Mouse (Mus musculus): ENCODE data around the gene Ndfip2. TPM values are rescaled to one million over a fixed set of nuclear protein-coding genes. Genes with fewer than 3 reads are reported as not detected.
A peak's percentile ranks its signal among the peaks of the same experiment; 100 is the strongest.

The Ndfip2 gene
- total RNA-seq, 1 experiment from 2014 or later = 36.8 TPM

DNA sequence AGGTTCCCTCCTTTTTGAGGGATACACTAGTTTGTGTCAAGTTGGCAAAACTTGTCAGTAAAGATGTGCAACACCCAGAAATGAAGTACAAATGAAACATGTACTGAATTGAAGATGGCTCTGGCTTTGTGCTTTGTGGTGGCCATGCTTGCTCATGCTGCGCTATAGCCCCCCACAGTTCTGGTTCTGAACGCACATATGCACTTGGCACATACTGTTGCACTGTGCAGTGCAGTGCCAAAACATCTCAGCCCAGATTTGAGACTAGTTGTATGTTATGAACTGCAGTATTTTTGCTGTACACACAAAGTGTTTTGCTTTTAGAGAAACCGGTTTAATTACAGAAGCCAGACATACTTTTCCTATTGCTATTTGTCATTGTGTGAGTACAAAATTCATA lies 25.7 kb downstream of the Ndfip2 start:
- no peak for DNase-seq

DNA sequence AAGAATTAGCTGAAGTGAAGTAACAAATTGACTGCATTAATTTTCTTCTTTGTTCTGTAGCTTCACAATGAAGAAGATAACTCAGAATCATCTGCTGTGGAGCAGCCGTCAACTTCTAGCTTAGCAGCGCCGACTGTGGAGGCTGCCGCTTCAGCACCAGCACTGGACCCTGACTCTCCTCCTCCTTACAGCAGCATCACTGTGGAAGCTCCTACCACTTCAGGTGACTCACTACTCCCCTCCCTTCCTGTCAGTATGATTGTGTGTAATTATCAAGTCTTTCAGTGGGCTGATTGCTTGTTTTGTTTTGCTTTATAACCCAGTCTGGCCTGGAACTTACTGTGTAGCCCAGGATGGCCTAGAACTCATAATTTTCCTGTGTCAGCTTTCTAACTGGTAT lies 29.2 kb downstream of the Ndfip2 start:
- no peak for DNase-seq

DNA sequence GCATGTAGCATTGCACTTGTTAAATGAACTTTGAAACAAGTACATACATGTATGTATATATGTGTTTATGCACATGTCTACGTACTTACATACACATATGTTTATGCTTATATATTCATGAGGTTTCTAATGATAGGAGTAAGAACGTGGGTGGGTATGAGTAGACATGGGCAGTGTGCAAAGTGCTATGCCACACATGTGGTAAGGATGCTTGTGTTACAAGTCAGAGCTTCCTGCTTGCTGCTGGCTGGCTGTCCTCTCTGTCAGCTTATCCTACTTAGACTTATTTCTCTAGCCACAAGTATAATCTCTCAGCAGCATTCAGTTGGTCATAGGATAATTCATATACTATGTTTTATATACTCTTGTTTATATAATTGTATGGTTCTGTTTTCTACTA lies 29.6 kb downstream of the Ndfip2 start:
- DNase-seq = no peak

DNA sequence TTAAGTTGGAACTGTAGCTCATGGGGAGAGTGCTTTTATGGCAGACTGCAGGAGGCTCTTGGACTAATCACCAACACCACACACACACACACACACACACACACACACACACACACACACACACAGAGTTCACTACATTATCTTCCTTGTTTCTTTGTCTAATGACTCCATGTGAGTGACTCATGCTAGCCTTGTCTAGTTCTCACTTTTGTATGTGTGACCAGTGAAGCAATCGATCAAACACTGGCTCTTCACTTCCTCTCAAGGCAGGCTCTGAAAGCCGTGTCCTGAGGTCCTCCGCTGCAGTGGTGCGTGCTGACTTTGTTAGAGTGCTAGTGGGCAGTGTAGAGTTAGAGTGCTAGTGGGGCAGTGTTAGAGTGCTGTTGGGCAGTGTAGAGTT lies 30.2 kb downstream of the Ndfip2 start:
- no peak for DNase-seq

DNA sequence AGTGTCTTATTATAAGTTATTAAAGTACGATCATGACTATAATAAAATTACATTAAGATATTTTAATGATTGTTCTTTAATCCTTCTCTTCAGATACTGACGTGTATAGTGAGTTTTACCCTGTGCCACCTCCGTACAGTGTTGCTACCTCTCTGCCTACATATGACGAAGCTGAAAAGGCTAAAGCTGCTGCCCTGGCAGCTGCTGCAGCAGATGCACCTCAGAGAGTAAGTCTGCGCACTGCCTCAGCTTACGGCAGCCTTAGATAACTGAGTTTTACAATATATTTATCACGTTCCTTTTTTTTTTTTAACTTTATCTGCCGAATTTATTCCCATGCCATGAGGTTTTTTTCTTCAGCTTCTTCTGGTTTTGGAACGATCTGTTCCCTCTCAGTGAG lies 33.8 kb downstream of the Ndfip2 start:
- DNase-seq = no peak

DNA sequence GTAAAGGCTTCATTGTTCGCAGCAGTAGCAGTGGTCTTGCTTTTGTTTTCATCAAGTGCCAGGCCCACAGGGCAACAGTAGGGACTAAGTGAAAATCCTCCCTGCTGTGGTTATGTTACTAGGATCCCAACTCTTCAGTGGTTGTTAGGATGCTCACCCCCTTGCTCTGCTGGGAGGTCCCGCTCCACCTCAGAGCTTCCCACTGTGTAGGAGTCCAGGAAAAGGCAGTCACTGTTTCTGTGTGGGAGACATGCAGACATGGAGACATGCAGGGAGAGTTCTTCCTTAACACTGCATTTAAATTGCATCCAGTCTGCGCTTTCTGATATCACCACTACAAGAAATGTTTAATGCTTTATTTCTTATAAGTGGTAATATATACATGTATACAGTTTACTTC lies 35.4 kb downstream of the Ndfip2 start:
- DNase-seq = no peak

DNA sequence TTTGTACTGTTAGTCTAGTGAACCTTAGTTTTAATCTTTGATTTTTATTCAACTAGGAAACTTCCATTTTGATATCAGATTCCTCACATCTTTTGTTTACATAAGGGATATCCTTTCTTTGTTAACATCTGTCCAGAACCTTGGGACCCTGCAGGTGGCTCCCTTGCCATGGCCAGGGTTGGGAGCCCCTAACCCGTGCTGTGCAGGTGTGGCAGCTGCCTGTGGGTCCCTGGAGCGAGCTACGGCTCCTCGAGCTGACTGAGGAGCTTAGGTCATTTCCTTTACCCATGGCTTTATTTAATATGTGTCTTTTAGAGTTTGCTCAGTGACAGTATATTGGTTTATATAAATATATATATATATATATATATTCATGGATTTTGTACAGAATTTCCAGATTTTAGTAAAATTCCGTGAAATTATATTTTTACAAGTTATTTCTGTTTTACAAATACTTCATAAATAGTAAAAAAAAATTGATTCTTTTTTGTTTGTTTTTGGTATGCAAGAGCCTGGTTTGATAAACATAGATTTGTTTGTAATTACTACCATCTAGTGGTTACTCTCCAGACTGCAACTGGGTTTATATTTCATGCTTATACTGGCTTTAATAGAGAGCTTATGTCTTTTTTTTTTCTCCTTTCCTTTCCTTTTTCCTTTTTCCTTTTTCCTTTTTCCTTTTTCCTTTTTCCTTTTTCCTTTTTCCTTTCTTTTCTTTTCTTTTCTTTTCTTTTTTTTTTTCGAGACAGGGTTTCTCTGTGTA lies 37.6 kb downstream of the Ndfip2 start:
- DNase-seq = no peak

DNA sequence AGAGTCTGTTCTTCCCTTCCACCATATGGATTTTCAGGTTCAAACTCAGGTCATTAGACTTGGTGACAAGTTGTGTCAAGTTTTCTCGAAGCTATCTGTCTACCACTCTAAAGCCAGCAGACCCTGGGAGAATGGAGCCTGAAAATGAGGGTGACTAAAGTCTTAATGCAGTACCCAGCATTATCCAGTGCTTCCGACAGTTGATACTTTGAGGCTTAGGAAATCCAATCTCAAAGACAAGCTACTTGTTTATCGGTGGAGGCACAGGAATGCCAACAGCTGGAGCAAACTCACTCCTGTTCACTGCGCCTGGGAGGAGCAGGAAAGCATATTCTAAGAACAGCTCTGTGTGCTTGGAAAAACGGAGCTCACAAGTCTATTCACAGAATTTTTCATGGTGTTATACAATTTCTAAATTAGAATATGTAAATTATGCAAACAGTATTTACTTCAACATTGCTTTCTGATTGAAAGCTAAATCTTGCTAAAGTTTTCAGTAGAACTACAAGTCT lies 41.4 kb downstream of the Ndfip2 start:
- DNase-seq = no peak

DNA sequence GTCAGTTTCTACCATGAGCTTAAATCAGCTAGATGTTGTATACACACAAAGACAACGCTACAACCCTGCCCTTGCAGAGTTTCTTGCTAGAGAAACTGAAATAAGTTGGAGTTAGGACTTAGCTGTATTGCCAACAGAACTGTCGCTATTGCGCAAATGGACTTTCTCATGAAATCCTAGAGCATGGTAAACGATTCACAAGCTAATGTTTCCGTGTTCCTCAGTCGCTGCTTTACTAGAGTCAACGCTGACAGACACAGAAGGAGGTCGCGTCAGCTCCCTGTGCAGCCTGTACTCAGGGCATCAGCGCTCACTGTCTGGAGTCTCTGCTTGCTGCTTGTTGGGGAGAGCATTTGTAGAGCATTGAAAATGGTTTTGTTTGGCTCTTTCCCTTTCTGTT lies 42.2 kb downstream of the Ndfip2 start:
- DNase-seq = no peak

DNA sequence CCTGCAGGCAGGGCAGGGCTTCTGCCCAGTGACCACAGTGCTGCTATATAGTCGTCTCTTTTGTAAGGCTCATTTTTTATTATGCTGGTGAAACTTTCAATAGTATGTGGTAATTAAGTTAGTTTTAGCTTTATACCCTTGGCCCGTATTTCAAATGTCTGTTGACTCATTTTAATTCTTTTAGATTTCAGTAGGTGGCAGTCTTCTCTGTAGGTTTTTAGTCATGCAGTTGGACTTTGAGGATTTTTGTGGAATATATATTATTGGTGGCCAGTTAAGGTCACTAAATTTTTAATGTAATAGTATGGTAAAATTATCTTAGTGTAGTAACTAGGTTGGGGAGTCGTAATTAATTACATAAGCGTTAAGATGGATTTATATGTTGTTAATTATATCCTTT lies 44.3 kb downstream of the Ndfip2 start:
- no peak for DNase-seq

DNA sequence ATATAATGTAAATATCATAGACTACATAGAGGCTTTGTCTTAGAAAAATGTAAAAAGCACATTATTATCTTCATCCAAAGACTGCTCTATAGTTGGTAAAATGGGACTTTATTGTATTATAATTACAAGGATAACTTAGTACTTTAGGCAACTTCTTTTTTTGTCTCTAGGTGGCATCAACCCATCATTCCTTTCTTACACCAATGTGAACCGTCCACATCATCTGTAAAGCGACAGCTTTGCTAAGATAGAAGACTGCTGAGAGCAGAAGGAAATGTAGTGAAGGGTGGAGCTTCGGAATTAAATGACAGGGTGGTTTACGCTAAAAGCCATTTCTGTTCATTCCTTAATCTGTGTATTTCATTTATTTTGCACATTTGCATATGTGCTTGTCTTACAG lies 49.3 kb downstream of the Ndfip2 start:
- DNase-seq = no peak

DNA sequence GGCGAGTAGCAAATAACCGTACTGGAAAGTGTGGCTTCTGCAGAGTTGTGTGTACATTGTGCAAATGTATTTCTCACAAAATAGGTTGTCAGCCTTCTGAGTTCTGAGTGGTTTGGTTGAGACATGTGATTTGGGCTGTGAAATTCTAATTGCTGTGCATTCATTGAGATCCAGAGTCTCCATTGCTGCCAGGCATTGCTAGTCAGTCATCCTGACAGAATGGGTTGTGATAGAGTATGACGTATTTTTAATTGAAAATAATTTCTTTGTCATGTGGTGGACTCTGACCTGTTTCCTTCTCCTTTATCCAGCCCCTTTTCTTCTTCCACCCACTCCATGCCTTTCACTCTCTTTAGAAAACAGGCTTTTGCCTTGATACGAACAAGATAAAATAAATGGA lies 54.0 kb downstream of the Ndfip2 start:
- no peak for DNase-seq

DNA sequence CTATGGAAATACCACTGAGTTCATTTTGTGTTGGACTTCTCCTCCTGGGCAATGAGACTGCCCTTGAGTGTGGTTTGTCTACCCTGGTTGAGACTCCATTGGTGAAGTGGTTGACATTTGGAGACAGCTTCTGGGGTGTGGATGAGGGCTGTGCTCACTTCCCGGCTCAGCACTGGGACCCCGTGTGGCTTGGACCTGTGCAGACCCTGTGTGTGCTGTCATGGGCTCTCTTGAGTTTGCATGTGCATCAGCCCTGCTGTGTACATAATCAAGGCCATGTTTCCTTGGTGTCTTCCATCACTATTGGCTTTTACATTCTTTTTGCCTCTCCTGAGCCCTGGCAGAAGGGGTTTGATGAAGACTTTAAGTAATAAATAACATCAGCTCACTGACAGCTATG lies 54.6 kb downstream of the Ndfip2 start:
- no peak for DNase-seq

DNA sequence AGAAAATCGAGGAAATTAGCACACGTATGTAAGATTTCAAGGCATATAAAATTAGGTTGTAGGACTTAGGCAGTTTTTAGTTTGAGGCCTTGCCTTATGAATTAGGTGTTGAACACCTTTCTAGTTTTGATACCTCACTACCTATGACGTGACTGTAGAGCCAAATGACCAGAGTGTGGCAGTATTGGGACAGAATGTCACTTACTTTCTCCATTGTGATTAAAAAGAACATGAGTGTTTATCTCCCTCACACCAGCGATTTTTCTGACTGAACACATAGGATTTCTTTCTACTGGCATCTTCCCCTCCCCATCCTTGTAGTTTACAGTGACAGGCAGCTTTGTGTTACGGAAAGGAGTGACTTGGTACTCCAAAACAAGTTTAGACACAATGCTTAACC lies 55.5 kb downstream of the Ndfip2 start:
- DNase-seq = peak; percentile 33

DNA sequence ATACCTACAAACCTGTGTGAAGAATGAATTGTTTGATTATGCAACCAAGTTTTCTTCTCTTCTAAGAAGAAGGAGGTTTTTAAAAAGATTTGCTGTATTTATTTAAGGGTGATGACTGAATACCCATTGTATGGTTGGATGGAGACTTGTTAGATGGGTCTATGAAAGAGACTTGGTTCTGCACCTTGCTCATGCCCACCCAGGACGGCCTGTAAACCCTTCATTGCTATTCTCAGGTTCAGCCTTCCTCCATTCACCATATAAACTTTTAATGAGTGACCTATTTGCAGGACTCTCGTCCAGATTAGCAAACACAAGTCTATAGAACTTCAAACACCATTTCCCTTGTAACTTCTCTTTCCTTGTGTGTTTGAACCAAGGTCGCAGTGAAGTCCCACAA lies 63.3 kb downstream of the Ndfip2 start:
- DNase-seq = no peak

DNA sequence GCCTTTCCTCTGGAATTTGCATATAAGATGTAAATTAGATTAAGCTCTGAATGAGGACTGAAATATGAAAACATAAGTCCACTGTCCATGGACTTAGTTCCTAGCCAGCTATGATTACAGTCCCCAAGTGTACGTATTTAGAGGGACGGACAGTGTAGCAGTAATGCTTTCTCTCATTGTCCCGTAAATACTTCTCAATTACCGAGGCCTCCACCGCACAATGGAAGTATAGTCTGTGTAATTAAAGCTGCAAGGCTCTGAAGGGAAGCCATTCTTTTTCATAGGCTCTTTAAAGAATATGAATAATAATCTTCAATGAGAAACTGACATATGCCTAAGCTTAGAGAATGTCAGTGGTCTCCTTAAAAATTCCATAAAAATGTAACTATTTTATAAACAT lies 64.5 kb downstream of the Ndfip2 start:
- no peak for DNase-seq

DNA sequence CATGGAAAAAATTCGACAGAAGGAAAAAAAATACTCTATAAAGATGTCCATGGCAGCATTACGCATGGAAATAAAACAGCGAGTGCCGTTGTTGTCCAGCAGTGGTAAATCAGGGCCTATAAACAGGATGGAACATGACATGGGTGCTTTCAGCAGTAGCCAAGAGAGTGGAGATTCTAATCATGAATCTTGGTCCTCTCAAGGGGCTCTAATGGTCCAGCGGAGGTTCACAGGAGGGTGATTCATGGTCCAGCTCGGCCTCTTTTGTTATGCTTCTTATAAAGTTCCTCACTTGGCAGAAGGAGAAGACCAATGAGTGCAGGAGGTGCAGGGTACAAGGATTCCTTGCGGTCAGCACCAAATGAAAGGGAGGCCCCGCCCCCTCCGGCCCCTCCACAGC lies 65.1 kb downstream of the Ndfip2 start:
- no peak for DNase-seq

DNA sequence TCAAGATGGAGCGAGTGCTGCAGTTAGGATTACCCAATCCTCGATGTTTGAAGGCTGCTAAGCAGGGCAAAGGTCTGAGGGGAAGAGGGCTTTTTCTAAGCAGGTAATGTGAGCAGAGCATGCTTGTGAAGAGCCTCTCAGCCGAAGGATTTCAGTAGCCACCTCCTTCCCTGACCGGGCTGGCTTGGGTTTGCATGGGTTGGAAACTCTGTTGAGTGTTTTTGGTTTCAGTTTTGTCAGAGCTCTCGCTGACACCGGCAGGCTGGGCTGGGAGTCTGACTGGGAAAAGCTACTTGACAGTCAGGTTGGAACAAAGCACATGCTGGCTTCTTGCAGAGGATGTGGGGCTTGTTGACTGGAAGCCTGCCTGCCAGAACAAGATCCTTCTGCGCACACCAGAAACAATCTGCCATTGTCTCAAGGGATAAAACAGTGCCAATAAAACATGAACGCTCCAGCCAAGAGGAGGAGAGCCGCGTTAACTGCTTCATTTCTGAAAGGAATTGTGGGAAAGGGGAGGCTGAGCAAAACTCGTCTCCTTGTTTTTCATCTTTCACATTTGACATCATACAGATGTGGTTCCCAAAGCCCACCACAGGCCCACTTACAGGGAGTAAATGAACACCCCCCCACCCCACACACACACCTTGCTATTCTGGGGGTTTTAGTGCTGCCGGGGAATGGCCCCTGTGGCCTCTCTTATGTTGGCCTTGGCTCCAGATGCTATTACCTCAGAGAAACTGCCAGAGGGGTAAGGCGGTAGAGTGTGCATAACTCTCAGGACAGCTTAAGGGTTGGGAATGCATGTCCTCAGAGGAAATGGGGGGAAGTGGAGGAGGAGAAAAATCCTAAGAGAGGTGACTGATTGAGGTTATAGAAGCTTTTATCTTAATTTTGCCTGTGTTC lies 70.3 kb downstream of the Ndfip2 start:
- DNase-seq = peak; percentile 74

DNA sequence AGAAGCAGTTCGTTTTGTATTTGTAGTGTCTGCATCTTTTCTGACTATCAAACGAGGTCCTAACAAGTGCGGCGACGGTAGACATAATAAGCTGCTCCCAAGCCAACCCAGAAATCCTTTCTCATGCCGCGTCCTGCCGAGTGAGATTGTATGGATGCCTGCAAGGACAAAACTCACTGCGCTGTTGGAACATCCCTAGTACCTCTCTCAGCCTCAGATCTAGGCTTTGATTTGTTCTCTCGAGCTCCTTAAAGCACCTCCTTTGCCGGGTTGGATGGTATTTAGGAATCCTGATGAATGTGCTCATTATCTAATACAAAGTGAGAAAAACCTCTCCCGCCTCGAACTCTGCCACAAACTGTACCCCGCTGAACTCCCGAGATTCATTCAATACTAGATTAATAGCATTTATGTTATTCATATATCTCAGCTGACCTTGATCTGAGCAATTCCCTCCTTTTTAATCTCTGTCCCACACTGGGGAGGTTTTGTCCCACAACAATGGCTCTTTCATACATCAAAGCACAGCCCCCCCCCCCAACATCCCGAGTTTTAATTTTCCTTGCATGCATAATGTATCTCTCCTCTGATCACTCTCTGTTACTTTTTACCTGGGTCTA lies 75.2 kb downstream of the Ndfip2 start:
- DNase-seq = no peak

DNA sequence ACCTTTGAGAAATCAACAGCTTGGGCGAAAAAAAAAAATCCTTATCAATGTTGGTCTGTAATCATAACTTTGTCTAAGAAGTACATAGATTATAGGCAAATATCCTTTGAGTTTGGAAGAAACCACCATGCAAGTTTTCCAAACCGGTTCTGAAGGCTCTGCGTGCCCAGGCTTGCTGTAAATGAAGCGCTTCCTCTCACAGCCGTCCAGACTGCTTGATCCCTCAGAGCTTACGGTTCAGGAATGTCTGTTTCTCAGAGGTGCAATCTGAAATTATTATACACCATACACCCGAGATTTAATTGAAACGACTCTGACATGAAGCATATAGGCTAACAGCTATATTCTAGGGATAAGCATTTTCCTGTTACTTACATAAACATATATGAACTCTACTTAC lies 83.4 kb downstream of the Ndfip2 start:
- DNase-seq = no peak

DNA sequence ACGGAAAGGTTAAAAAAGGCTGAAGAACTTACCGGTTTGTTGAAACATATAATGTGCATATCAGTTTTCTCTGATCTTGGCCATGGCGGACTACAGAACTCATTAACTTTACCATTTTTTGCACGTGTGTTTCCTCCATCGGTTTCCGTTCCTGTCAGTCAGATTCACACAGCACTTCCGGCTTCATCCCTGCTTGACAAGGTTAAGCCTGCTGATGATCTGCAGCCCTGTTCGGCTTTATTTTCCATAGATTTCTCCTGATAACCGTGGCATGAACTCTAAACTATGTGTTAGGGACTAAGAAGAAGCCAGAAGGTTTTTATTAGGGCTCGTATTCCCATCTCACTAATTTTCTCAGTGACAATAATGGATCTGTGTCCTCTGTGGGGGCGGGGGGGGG lies 95.7 kb downstream of the Ndfip2 start:
- DNase-seq = no peak
